Mouse (Mus musculus) neural tube, embryonic 10.5 days (tissue): ENCODE measurements around the gene Hras.

Experiments
- DNase-seq: peaks from one replicate; pipeline ENCODE4 v3.0.0-alpha.2; 2017; ENCODE audit warnings: low spot score; ENCODE audit errors: extremely low spot score

Gene Hras

DNA sequence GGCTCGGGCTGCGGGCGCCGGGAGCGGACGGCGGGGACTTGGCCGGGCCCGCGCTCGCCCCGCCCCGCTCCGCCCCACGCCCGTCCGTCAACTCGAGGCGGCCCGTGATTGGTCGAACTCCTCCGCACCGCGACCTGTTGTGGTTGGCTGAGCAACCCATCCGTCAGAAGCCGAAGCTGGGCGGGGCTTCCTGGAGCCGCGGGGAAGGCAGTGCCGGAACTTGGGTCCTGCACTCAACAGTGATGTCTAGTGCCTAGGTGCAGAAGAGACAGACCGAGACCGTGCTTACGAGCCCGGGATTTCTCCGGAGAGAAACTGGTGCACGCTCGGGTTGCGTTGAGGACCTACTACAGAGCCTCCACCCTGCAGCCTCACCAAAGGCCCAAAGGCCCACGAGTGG lies at the start of gene Hras, which contains the start of gene Lrrc56:
Hras (minus strand) TSS at position 58 of the 400 bp plus-strand sequence.
Lrrc56 (plus strand) TSS at position 210 of the 400 bp plus-strand sequence.
- DNase-seq = peak; percentile 97

DNA sequence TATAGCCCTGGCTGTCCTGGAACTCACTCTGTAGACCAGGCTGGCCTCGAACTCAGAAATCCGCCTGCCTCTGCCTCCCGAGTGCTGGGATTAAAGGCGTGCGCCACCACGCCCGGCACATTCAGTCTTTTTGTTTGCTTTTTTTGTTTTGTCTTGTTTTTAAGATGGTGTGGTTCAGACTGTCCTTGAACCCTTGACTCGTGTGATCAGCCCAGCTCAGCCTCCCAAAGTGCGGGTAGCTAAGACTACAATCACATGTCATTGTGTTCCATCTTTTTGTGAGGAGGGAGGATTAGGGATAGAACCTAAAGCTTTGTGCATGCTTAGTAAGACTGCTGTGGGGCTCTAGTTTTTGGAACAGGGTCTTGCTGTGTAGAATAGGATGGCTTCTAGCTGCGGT lies 37.7 kb upstream of the Hras start:
- DNase-seq = no peak

GRCm38 (mm10) chr7:141231111-141231510 lies 37.3 kb upstream of the Hras start:
- no peak for DNase-seq

GRCm38 (mm10) chr7:141230570-141230969 lies 36.8 kb upstream of the Hras start:
- DNase-seq = no peak

DNA sequence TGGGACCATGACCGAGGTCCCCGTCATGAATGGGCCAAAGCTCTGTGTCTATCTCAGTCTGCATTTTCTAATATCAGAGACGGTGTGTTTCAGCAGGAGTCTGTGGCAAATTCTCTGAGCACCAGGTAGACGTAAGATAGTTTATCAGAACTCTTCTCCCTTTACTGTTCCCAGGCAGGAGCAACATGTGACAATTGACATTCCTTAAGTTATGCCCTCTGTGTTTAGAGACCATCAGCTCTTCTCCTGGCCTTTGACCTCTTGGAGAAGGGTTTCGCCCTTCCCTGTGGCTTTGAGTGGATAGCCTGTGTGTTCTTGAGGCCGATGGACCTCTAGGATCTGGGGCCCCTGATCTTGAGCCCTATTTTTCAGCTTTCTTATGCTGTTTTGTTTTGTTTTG lies 35.9 kb upstream of the Hras start:
- DNase-seq = no peak

- peak; percentile 97 for DNase-seq
Observed at GRCm38 (mm10) chr7:141228279-141229067, 34.7 kb upstream of the Hras start, which contains the start of gene Phrf1. TSS of gene Phrf1 (plus strand) at chr7:141228784.

DNA sequence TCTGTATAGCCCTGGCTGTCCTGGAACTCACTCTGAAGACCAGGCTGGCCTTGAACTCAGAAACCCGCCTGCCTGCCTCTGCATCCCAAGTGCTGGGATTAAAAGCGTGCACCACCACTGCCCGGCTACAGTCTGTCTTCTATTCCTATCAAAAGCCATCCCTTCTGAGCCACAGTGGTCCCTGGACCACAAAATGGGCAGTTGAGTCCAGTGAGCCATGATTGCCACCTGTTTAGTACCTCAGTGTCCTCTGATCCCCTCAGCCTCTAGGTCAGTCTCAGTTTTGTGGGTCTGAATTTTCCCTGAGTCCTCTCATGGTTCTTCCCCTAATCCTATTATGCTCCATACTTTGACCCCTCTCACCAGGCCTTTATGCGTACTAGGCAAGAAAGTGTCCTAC lies 34.0 kb upstream of the Hras start:
- DNase-seq = no peak

- no peak for DNase-seq
Observed at GRCm38 (mm10) chr7:141226535-141226934, 32.7 kb upstream of the Hras start.

GRCm38 (mm10) chr7:141222696-141223215 lies 29.0 kb upstream of the Hras start:
- no peak for DNase-seq

GRCm38 (mm10) chr7:141222126-141222467 lies 28.3 kb upstream of the Hras start:
- DNase-seq = no peak

GRCm38 (mm10) chr7:141221249-141222125 lies 27.7 kb upstream of the Hras start:
- peak; percentile 99 for DNase-seq

GRCm38 (mm10) chr7:141220377-141220776 lies 26.6 kb upstream of the Hras start:
- DNase-seq = no peak

DNA sequence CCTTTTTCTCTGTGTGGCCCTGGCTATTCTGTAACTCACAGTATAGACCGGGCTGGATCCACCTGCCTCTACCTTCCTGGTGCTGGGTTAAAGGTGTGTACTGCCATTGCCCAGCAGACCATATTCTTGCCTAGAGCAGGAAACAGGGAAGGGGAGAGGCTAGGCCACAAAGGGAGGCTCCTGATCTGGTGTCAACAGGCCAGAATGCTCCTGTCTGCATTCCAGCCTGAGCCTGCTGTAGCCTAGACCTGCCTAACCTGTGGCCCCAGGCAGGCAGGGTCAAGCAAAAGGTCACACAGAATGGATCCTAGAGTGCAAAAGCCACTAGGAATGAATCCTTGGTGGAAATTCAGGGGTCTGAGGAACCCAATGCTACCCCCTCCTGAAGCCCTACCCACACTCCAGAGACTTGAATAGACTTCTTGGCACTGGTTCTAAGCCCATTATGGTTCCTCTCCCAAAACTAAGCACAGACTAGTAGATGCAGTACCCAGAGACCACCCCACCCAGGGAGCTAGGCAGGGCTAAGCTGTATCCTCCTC lies 25.8 kb upstream of the Hras start:
- no peak for DNase-seq

DNA sequence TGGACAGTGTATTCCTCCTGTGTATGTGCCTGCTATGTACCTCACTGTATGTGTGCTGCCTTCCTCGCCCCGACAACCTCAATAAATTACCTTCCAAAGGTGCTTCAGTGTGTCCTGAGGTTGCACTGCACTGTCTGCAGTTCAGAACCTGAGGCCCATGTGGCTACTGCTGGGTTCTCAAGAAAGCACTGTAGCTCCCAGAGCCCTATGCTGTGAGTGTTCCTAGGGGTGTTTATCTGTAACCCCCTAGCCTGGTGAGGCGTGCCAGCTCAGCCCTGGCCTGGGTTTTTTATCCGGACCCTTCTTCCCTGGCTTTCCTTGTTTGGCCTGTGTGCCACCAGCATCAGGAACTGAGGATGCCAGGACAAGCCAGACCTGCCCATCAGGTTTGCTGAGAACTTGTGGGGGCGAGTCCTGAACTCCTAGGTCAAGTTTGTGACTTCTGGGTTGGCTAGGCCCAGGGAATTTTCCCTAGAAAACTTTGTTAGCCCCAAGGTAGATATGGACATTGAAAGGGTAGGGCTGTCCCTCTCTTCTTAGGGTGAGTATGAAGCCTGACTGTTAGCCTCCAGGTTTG lies 24.8 kb upstream of the Hras start:
- no peak for DNase-seq

GRCm38 (mm10) chr7:141218141-141218540 lies 24.3 kb upstream of the Hras start:
- DNase-seq = no peak

GRCm38 (mm10) chr7:141217343-141218013 lies 23.7 kb upstream of the Hras start:
- DNase-seq = no peak

- DNase-seq = no peak
Observed at GRCm38 (mm10) chr7:141216894-141217293, 23.1 kb upstream of the Hras start.

GRCm38 (mm10) chr7:141215880-141216733 lies 22.3 kb upstream of the Hras start:
- DNase-seq = no peak

DNA sequence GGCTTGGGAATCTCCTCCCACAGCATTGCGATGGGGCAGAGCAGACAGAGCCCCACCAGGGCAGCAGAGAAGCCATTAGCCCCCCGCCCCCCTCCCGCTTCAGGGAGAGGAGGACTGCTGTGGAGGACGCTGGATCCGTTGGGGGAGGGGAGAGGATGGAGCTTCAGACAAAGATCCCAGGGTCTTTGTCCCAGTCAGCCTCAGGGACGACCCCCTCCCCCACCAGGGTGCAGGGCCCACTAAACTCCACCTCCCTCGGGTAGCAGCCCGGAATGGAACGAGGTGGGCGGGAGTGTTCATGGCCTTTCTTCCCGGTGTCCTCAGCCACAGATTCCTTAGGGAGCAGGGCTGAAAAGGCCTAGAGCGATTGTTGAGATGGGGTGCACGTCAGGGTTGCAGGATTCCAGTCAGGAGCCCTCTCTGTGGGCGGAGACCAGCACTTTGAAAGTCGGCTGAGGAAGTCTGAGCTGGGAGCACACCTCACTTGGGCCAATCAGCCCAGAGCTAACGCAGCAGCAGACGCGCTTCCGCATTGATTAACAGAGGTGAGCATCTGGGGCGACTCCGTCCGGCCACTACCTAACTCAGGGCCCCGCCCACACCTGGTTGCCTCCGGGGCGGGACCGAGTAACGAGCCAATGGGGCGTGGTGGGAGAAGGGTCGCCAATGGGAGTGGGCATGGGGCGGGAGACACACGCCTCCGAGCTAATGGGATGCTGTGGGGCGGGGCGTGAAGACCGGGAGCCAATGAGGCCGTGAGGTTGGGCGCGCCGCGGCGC lies 21.5 kb upstream of the Hras start, which contains the start of gene Rassf7:
Rassf7 (plus strand) TSS at position 760 of the 779 bp plus-strand sequence.
- peak; percentile 96 for DNase-seq
